Mouse (Mus musculus) retina, postnatal 7 days (tissue): ENCODE results near the gene Iars.

Experiments
- DNase-seq: peaks from one replicate; pipeline ENCODE4 v3.0.0-alpha.2; 2012; ENCODE audit warnings: low read depth, low spot score

Gene Iars

DNA sequence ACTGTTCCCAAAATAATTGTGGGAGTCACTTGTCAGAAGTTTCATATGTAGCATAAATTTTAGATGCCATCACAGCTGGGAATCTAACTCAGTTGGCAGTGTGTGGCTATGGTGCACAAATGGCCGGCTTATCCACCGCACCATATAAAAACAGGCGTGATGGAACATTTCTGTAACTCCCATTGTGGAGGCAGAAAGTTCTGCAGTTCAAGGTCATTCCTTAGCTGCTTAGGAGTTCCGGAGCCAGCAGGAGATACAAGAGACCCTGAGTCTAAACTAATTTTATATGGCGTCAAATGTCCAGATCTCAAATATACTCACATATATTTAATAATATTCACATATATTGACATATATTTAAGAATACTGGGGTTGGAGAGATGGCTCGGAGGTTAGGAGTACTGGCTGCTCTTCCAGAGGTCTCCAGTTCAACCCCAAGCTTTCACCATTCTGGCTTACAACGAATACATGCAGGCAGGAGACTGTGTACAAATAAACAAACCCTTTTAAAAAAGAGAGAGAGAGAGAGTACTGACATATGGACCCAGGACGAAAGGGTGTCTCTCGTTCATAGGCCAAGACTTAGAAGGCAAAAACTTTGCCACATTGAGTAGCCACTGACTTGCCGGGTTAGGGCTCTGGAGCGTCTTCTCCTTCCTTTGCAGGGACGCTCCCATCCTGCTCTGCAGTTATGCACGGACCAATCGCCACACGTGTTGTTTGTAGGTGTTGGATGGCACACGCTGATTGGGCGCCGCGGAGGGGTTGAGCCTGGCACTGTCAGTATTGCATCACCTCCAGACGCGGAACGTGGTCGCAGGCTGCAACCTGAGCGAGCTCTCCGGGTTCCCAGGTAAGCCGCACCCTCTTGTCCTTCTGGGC lies at the start of gene Iars:
TSS of gene Iars (plus strand) at position 750 of the 882 bp plus-strand sequence.
- peak; percentile 96 for DNase-seq

DNA sequence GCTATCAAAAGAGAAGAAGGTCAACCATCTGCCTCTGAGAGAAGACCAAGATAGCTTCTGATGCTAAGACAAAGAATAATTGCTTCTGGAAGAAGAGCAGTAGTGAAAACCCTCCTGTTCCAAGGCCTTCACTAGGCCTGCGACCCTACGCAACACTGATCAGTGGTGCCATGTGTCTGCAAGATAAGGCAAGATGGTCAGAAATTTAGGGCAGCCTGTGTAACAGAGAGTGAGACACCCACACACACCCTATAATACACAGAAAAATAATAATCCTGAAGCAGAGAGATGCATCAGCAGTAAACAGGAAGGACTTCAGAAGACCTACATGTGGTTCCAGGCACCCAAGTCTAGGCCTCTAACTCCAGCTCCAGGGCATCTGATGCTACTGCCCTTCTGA lies 41.9 kb upstream of the Iars start:
- no peak for DNase-seq

DNA sequence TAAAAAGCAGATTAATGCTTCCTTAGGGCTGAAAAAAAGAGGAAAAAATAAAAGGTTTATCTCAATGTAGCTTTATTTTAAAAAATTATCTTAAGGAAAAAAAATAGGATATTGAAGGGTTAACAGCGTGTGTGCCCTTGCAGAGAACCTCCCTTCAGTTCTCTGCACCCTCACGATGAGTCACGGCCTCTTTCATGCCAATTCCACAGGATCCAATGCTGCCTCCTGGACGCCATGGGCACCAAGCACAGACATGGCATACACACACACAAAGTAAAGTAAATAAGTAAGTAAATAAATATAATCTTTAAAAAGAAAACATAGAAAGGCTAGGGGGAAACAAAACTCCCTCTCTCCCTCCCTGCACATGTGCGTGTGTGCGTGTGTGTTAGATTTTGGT lies 39.2 kb upstream of the Iars start:
- no peak for DNase-seq

DNA sequence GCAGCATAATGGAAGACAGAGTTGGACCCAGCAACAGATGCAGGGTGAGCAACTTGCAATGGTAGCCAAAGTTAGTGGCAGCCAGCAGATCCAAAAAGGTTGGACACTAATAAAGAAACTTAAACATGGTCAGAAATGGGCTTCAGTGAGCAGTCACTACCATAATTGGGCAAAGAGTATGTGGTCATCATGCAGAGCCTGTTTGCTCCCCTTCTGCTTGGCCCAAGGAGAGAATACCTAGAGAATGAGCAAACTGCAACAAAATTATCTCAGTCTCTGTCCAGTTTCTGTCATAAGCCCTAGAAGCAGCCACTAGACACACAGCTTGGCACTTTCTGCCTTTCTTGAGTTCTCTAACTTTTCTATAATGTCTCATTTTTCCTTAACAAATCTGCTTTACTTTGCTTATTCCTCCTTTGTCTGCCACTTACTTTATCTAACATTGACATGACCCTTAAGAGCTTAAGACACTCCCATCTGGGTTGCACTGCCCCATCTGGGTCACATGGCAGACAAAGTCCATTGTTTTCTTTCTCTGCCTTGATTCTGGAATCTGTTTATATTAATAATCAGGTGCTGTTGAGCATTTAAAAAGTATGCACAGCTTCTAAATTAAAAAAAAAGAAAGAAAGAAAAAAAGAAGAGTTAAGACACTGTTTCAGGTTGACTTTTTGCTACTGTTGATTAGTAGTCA lies 38.1 kb upstream of the Iars start:
- DNase-seq: no peak

DNA sequence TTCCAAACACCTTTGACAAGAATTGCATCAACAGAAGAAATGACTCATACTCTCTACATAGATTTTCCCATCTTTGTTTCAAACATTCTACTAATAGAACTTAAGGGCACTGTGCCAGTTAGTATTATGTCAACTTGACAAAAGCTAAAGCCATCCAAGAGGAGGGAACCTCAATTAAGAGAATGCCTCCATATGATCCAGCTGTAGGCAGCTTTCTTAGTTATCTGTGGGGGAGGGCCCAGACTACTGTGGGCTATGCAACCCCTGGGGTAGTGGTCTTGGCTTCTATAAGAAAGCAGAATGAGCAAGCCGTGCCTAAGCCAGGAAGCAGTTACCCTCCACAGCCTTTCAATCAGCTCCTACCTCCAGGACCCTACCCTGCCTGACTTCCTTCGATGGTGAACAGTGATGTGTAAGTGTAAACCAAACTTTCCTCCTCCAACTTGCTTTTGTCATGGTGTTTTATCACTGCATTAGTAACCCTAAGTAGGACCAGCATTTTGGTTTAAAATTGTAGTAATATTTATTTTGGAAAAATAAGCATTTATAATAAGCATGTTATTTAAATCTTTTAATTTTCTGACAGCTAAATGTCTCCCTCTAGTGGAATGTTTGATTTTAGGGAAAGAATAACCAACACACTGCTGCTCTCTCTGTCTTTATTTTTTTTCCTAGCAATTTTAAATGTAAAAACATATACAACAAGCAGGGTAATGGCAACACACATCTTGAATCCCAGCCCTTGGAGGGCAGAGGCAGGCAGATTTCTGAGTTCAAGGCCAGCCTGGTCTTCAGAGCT lies 37.0 kb upstream of the Iars start:
- peak; percentile 19 for DNase-seq

DNA sequence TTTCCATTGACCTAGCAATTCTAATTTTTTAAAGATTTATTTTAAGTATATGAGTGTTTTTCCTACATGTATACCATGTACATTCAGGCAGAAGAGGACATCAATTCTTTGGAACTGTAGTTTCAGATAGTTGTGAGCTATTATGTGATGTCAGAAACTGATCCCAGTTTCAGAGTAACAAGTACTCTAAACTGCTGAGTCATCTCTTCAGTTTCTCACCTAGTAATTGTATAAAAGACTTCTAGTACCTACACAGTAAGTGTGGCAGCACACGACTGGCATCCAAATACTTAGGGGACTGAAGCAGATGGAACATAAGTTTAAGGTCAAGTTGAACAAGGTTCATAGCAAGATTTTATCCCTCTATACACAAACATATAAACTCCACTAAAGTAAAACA lies 35.9 kb upstream of the Iars start:
- no peak for DNase-seq

DNA sequence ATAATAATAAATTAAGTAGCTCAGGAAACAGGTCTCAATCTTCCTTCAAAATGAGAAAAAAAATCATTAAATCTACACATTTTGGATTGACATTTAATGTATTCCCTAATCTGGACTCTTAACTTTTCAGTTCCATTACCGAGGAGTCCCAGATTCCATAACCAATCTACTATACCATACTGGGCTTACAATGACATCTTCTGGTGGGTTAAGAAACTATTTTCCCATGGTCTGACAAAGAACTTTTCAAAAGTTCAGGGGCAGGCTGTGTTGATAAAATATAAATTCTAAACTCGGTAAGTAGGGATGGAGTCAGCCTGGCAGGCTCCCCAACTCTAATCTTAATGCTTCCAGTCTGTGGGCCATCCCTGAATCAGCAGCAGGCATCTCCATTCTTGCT lies 30.8 kb upstream of the Iars start:
- DNase-seq: no peak

DNA sequence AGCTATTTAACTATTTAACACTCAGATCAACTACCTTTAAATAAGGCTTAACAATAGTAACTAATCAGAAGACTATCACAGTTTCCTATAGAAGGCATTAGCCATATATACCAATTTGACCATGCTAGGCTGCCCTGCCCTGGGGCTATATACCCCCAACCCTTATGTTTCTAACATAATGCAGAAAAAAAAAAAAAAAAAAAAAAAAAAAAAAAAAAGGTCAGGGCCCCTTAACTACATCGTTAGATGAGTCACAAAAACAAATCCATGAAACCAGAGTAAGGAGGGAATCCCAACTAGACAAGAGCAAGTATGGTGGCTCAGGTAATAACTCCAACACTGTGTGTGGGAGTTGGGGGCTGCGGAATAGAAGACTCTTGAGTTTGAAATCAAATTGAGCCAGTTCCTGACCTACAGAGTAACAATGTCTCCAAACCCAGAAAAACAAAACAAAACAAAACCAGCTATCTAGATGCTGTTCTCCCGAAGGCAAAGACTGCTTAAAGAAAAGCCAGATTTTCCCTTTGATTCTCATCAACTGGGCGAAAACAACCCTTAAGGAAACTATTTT lies 30.0 kb upstream of the Iars start:
- no peak for DNase-seq

DNA sequence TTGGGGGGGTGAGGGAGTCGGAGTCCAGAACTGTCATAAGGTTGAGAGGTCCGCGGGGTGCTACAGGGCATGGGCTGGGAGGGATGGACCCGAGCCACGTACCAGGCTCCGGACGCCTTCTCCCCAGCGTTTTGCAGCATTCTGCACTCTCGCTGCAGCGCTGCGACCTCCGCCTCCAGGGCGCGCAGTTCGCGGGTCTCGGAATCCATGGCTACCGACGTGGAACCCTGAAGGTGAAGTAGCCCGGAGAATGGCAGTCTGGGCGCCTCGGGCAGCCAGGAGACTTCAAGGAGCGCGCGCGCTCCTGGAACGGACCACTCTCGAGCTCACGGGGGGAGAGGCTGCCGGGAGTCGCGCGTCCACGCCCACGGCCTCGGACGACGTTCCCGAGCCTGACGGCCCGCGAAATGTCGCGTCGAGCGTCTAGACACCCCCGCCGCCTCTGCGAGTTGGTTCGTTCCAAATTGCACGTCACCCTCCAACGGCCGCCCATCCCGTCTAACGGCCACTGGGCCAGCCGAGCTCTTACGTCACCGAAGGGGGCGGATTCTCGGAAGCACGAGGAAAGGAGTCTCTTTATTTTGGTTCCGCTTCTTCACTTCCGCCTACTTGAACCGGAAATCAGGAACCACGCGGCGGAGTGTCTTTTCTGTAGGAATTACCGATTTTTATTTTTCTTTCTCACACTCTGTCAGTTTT lies 29.3 kb upstream of the Iars start, which contains the start of the genes Cenpp and Nol8:
TSS of gene Cenpp (minus strand) at position 305 of the 699 bp plus-strand sequence.
TSS of gene Nol8 (plus strand) at position 598 of the 699 bp plus-strand sequence.
- DNase-seq: peak; percentile 99

DNA sequence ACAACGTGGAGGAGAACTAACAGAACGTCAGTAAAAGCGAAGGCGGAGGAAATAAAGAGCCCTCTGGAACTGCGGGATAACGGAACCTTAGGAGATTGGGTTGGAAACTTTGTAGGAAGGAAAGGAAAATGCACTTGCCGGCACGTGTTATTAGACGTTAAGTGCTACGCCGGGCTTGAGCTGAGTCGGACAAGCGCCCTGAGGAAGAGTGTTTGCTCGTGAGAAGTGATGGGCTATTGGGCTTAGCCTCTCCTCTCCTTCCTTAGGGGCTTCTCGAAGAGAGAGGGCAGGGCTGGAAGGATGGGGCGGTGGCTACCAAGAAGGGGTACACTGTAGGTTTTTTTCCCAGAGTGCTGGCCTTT lies 28.7 kb upstream of the Iars start:
- no peak for DNase-seq

DNA sequence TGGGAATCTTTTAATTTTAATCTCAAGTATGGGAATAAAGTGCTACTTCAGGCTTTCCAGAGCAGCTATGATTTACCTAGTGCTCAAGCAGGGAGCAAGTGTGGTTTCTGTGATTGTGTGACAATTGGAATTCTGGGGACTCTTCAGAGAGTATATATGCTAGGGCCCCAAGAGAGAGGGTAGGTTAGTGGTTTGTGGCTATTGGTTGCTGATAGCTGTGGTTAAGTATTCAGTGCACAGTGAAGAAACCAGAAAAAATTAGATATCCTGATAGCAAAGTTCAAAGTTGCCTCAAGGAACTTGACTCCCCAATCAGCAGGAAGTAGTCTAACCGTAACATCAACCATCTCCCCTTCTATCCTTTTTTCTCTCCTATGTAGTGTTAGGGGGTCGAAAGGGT lies 4.1 kb upstream of the Iars start:
- no peak for DNase-seq

DNA sequence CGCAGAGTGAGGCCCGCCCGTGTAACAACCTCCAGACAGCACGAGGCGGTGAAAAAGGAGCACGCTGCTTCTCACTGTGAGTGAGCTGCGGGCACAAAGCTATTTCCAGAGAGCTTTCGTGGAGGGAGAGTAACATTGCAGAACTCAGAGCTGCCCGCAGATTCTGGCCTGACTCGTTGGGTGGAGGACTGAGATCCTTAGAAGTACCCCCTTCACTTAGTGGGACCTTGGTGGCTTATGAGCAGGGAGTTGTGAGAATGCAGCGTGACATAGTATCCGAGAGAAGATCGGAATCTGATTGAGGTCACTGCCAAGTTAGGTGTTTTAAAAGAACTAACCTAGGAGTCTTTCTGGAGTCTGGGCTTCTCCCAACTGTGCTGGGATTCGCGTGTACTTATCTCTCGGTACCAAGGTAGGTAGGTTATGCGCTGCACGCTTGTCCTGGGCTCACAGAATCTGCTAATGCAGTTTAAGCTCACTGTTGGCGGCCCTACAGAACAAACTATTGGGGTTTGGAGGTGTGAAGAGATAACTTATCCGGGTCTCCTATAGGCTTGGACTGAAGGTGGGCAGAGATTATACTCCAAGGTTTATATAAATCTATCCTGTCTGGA lies 440 bp downstream of the Iars start:
- DNase-seq: peak; percentile 0

DNA sequence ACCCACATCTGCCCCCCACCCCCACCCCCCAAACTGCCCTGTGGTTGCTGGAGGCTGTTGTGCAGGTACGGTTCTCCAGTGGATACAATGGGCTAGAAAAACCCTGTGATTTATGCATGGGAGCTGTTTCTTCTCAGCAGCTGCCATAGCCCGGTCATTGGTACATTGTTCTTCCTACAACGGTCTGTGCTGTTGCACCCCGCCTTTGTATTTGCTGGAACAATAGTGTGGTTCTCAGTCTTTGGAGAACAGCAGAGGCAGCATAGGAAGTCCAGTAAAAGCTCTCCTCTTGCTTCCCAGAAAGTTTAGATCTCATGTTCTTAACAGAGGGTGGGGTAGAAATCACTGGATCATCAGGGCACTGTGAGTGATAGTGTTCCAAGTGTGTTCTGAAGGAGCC lies 2.4 kb downstream of the Iars start:
- DNase-seq: no peak

DNA sequence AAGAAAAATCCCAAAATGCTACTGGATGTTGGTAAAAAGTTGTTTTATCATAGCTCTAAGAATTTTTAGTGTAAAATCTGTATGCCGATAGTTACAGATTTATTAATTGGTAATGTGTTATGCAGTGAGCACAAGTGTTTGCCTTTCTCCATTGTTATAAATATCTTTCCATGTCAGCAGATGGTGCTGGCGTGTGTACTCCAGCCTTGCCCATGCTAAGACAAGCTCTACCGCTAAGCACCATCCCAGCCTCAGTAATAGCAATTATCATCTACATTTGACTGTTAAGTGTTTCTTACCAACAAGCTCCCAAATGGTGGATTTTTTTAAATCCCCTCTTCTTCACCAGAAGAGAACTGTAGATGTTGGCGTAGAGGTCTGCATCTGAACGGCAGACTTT lies 9.2 kb downstream of the Iars start:
- DNase-seq: no peak

DNA sequence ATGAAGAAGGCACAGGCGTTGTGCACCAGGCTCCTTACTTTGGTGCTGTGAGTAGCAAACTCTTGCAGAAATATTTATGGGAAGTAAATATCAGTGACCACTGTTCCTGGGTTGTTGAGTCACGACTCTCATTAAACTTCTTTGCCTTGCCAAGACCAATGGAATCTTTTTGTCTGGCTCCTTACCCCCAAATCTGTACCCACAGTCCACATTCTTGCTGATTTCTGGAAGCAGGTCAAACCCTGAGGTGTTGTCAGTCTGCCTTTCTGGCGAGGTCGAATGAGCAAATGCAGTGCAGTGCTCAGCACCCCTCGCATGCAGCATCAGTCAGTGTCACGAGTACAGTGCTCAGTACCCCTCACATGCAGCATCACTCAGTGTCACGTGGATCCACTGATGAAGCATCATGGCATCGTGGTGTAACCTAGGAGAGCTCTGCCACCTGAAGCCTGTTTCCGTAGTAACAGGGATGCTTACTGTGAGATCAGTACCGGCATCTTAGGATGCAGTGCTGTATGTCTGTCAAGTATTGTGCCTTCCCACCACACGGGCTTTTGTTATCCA lies 21.4 kb downstream of the Iars start:
- no peak for DNase-seq

DNA sequence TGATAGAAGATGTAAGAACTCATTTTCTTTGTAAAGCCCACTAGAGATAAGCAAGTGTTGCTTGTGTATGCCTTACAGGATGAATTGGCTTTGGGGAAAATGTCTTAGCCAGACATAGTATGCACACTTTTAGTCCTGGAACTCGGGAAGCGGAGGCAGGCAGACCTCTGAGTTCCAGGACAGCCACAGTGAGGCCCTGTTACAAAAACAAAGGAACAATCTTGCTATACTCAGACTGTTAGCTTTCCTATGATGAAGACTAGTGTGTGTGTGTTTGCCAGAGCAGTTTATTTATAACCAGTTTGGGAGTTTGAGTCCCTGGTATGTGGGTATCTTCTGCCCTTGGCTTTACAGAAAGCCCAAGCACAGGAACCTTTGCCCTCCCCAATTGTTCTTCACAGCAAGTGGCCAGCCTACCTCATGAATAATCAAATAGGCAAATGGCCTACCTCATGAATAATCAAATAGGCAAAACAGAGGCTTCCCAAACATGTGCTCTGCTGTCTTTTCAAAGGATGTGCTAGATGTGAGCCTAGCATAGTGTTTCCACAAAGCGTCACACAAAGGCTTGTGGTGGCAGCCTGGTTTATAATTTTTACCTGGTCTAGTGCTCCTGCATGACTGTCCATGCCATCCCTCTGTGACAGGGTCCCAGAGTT lies 24.3 kb downstream of the Iars start:
- no peak for DNase-seq

DNA sequence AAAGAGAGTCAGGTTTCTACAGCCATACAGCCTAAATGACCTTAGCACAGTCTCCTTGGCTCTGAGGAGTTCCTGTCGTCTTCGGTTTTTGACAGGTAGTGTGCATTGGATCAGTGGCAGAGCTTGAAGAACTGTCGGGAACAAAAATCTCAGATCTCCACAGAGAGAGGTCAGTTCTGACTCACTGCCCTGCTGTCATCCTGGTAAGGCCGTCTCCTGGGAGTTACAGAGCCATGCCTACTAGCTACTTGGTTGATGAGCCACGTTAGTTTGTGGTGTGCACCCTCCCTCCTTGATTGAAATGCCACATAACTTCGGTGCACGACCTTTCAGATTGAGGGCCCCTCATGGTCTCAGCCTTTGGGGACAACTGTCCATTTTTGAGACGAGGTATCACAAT lies 26.4 kb downstream of the Iars start:
- DNase-seq: no peak

DNA sequence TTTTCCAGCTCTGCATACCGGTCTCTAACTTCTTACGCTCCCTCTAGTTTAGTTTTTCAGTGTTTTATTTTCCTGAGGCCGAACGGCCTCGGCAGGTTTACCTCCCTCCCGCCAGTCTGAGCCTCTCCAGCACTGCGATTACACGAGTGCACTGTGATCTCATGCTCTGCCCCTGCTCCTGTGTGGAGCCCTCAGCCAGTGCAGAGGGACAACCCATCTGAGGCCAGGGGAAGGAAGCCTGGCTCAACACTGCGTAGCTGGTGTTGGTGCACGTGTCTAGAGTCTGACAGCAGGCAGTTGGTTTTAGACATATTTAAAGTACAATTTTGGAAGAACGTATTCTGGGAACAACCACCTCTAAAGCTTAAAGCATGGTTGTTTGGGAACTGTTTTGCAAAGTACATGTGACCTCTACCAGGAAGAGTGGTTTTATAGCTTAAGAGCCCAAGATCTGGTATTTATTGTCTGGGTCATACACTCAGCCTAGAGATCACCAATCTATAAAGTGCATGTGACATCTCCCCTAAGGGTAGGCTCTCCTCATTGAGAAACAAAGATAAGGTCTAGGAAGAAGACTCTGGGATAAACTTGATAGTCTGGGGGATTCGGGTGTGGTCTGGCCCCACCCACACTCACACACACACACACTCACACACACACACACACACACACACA lies 30.3 kb downstream of the Iars start:
- DNase-seq: no peak

DNA sequence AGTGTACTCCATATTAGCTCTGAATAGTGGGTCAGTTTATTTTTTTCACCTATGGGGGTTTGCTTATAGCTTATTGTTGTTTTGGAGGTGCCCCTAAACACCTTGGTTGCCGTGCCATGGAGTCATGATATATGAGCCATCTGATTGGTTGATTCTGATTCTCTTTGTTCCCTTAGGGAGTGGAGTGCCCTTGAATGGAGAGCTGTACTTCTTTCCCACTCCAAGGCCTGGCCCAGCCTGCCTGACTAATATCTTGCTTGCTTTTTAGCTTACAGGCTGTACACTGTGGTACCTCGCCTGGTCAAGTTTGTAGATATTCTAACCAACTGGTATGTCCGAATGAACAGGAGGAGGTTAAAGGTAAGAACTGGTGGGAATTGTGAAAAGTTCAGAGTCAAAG lies 37.4 kb downstream of the Iars start:
- no peak for DNase-seq
